In the genomic region with DNA sequence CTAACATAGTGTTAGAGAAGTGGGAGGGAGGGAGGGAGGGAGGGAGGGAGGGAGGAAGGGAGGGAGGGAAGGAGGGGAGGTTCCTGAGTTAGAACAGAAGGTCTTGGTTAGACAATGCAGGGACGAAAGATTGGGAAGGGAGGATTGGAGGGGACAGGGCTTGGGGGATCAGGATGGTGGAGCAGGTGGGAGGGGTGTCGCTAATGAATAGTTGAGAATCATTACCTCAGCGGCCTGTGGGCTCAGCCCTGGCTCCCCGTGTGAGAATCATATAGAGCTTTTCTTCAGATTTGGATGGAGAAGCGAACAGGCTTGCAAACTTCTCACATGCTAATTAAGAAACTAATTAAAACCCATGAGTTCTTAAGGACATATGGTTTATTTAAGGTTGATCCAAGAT, we compare ENCODE assay signal across 26 mouse cellular contexts. TPM values are rescaled to one million over a fixed set of nuclear protein-coding genes. Genes with fewer than 3 reads are reported as not detected.
A peak's percentile ranks its signal among the peaks of the same experiment; 100 is the strongest.
DNase-seq lines count a peak whose midpoint lies in the region; ATAC-seq and TF ChIP-seq lines count a peak whose summit lies in the region.
"Had no signal": no experiment of that assay in that cellular context is flagged by ENCODE, and none has a peak within 500 bp of the region (broad histone marks: within the 10 kb centered on the region; RNA-seq: fewer than 3 reads in every experiment).

No protein-coding gene starts in this region.

- no peak overlapping the region for H3K4me2 ChIP-seq in midbrain, embryonic 11.5 days
- no peak overlapping the region for H3K4me2 ChIP-seq in forebrain, embryonic 14.5 days (ENCODE audit: low read length)
- no peak overlapping the region for H3K4me2 ChIP-seq in forebrain, postnatal 0 days (ENCODE audit: low read depth)
- H3K4me2 ChIP-seq: heart, embryonic 13.5 days; hindbrain, embryonic 14.5 days had no signal

- no peak overlapping the region for H3K9ac ChIP-seq in midbrain, embryonic 11.5 days (ENCODE audit: low read length)
- H3K9ac ChIP-seq in forebrain, embryonic 14.5 days (ENCODE audit: low read length), result no peak overlapping the region
- H3K9ac ChIP-seq in forebrain, postnatal 0 days, result no peak overlapping the region
- H3K9ac ChIP-seq: heart, embryonic 13.5 days; hindbrain, embryonic 14.5 days had no signal

- no peak for TF ChIP-seq CTCF in forebrain, postnatal 0 days (IDR thresholded peaks at IDR 0.05; ENCODE audit: low read depth)

- H3K9me3 ChIP-seq in midbrain, embryonic 11.5 days (ENCODE audit: control insufficient read depth, low read length), result no peaks in the 10 kb centered on the region
- no peaks in the 10 kb centered on the region for H3K9me3 ChIP-seq in midbrain, embryonic 10.5 days (replicated peaks)
- H3K9me3 ChIP-seq in forebrain, embryonic 14.5 days (replicated peaks; ENCODE audit: control insufficient read depth, low read length), result no peaks in the 10 kb centered on the region
- H3K9me3 ChIP-seq in forebrain, postnatal 0 days (ENCODE audit: low read length), result no peaks in the 10 kb centered on the region
- H3K9me3 ChIP-seq: G1E; heart, embryonic 10.5 days; heart, embryonic 13.5 days had no signal

- no peaks in the 10 kb centered on the region for H3K36me3 ChIP-seq in midbrain, embryonic 11.5 days (ENCODE audit: control insufficient read depth, insufficient read depth, low read length)
- no peaks in the 10 kb centered on the region for H3K36me3 ChIP-seq in midbrain, embryonic 10.5 days
- H3K36me3 ChIP-seq in forebrain, embryonic 14.5 days (ENCODE audit: control insufficient read depth, insufficient read depth, low read length), result no peaks in the 10 kb centered on the region
- H3K36me3 ChIP-seq in forebrain, postnatal 0 days (ENCODE audit: insufficient read depth), result no peaks in the 10 kb centered on the region
- H3K36me3 ChIP-seq: G1E; heart, embryonic 10.5 days; heart, embryonic 13.5 days had no signal

- H3K4me3 ChIP-seq in midbrain, embryonic 11.5 days (ENCODE audit: low read depth, low read length), result no peak overlapping the region
- no peak overlapping the region for H3K4me3 ChIP-seq in midbrain, embryonic 10.5 days
- H3K4me3 ChIP-seq in forebrain, embryonic 14.5 days (ENCODE audit: low read depth, low read length), result no peak overlapping the region
- H3K4me3 ChIP-seq in forebrain, postnatal 0 days (ENCODE audit: low read depth, low read length), result no peak overlapping the region
- H3K4me3 ChIP-seq: heart, adult 2 months; heart, embryonic 10.5 days; heart, embryonic 13.5 days had no signal

- ATAC-seq in midbrain, embryonic 11.5 days (ENCODE audit: low FRiP score), result no peak
- peak; percentile 87 for ATAC-seq in forebrain, embryonic 14.5 days
- peak; percentile 16; the same call in 1 of the 2 replicates for ATAC-seq in forebrain, postnatal 0 days
- ATAC-seq: hindbrain, postnatal 0 days; inflammation-experienced regulatory T-cells, adult 6 months; intestine, embryonic 16.5 days; Patski had no signal

- peak; percentile 51 for DNase-seq in midbrain, embryonic 11.5 days (ENCODE audit: low spot score, missing footprints)
- DNase-seq in midbrain, embryonic 10.5 days (ENCODE audit: low spot score), result no peak
- peak; percentile 72 for DNase-seq in forebrain, embryonic 14.5 days (ENCODE audit: low spot score)
- DNase-seq in forebrain, postnatal 0 days, result no peak
- no peak for DNase-seq in ovary, postnatal 10 days (ENCODE audit: low spot score)
- no peak for DNase-seq in adrenal gland, postnatal 14 days
- DNase-seq: adrenal gland, postnatal 10 days; B cell, adult 2 months; cerebellum, adult 11-12 months; cerebellum, adult 8-10 months; cerebellum, postnatal 10 days; gastrocnemius, postnatal 10 days; gastrocnemius, postnatal 36 days; heart, adult 2 months; heart, postnatal 14 days; heart, postnatal 4 days; kidney, adult 2 months had no signal

- 77% methylated on average over 5 of the region's 5 CpGs for WGBS in midbrain, embryonic 11.5 days
- WGBS in midbrain, embryonic 10.5 days, result 73% methylated on average over 5 of the region's 5 CpGs
- 27% methylated on average over 5 of the region's 5 CpGs for WGBS in forebrain, embryonic 14.5 days
- 31% methylated on average over 5 of the region's 5 CpGs for WGBS in forebrain, postnatal 0 days

- H3K27me3 ChIP-seq in midbrain, embryonic 11.5 days (ENCODE audit: control insufficient read depth, insufficient read depth, low read length), result no peaks in the 10 kb centered on the region
- no peaks in the 10 kb centered on the region for H3K27me3 ChIP-seq in midbrain, embryonic 10.5 days (ENCODE audit: low read depth, poor library complexity, severe bottlenecking)
- no peaks in the 10 kb centered on the region for H3K27me3 ChIP-seq in forebrain, embryonic 14.5 days (replicated peaks; ENCODE audit: control insufficient read depth, insufficient read depth, low read length)
- no peaks in the 10 kb centered on the region for H3K27me3 ChIP-seq in forebrain, postnatal 0 days (ENCODE audit: insufficient read depth, low read length)
- H3K27me3 ChIP-seq: CH12.LX; heart, embryonic 13.5 days had no signal

- H3K27ac ChIP-seq in midbrain, embryonic 11.5 days (ENCODE audit: low read depth, low read length), result no peak overlapping the region
- no peak overlapping the region for H3K27ac ChIP-seq in midbrain, embryonic 10.5 days (replicated peaks)
- H3K27ac ChIP-seq in forebrain, embryonic 14.5 days (ENCODE audit: low read depth, low read length), result peak overlapping the region; percentile 33; the same call in 1 of the 2 replicates
- no peak overlapping the region for H3K27ac ChIP-seq in forebrain, postnatal 0 days (ENCODE audit: low read depth, low read length)
- H3K27ac ChIP-seq: heart, adult 2 months; heart, embryonic 10.5 days; heart, embryonic 13.5 days; hindbrain, embryonic 14.5 days; hindbrain, postnatal 0 days had no signal

- H3K4me1 ChIP-seq in midbrain, embryonic 11.5 days (ENCODE audit: control insufficient read depth, insufficient read depth, low read length), result no peaks in the 10 kb centered on the region
- H3K4me1 ChIP-seq in midbrain, embryonic 10.5 days, result peaks cover 4% of the 10 kb centered on the region; the same call in 1 of the 2 replicates
- H3K4me1 ChIP-seq in forebrain, embryonic 14.5 days (ENCODE audit: control insufficient read depth, insufficient read depth, low read length), result no peaks in the 10 kb centered on the region
- H3K4me1 ChIP-seq in forebrain, postnatal 0 days (ENCODE audit: insufficient read depth), result no peaks in the 10 kb centered on the region
- H3K4me1 ChIP-seq: heart, embryonic 10.5 days; heart, embryonic 13.5 days had no signal

RNA-seq across cellular contexts. Expression of a gene that starts 23.3 kb away (rescaled TPM):
- 34.4 and 37.5 TPM in 2 replicates for polyA plus RNA-seq in midbrain, embryonic 11.5 days (2014; fragmentation: Nextera tagmentation; extraction: Ambion mirVana)
- 36.7 and 41.3 TPM in 2 replicates for polyA plus RNA-seq in midbrain, embryonic 10.5 days (2016; fragmentation: Nextera tagmentation; extraction: Ambion mirVana)
- 37.5 and 39.2 TPM in 2 replicates for polyA plus RNA-seq in forebrain, embryonic 14.5 days (2014; fragmentation: Nextera tagmentation; extraction: Ambion mirVana)
- 107 and 146 TPM in 2 replicates for total RNA-seq in forebrain, postnatal 0 days (2014; rRNA removed)
- 24.6 and 34.4 TPM in 2 replicates for polyA plus RNA-seq in forebrain, postnatal 0 days (2015; fragmentation: Nextera tagmentation; extraction: Ambion mirVana)
- 68.1 and 82.3 TPM in 2 replicates for total RNA-seq in adrenal gland, postnatal 14 days (2021)

RNA-seq across cellular contexts. Expression of a gene that starts 45.3 kb away (rescaled TPM):
- 2.0 and 2.1 TPM in 2 replicates for polyA plus RNA-seq in midbrain, embryonic 11.5 days (2014; fragmentation: Nextera tagmentation; extraction: Ambion mirVana)
- polyA plus RNA-seq in midbrain, embryonic 10.5 days (2016; fragmentation: Nextera tagmentation; extraction: Ambion mirVana), result 0.96 and 1.6 TPM in 2 replicates
- 0.80 and 1.3 TPM in 2 replicates for polyA plus RNA-seq in forebrain, embryonic 14.5 days (2014; fragmentation: Nextera tagmentation; extraction: Ambion mirVana)
- total RNA-seq in forebrain, postnatal 0 days (2014; rRNA removed), result 1.4 and 2.0 TPM in 2 replicates
- polyA plus RNA-seq in forebrain, postnatal 0 days (2015; fragmentation: Nextera tagmentation; extraction: Ambion mirVana), result 2.9 TPM in 2 replicates
- total RNA-seq in adrenal gland, postnatal 14 days (2021), result 11.7 and 12.6 TPM in 2 replicates

Comparison
In these comparisons a context has a peak if more than half of its experiments do, and no peak if none do; other contexts are left out.
1. DNase-seq: peak in midbrain, embryonic 11.5 days (single experiment) and forebrain, embryonic 14.5 days (single experiment); none in midbrain, embryonic 10.5 days (single experiment), forebrain, postnatal 0 days (single experiment), ovary, postnatal 10 days (single experiment) and adrenal gland, postnatal 14 days (single experiment).